Mouse (Mus musculus) thymus, adult 2 months (tissue): ENCODE measurements at regions not wholly inside any gene's neighbourhood (a gene's known extent, or its start where the extent isn't known, plus 50 kb on each side); places are given as distances from the start of the nearest gene placed in this dataset.

Experiments used
- CTCF ChIP-seq: fragments of 200-500 bp; IDR thresholded peaks from 2 replicates; pipeline ENCODE4 v1.5.1; 2012; ENCODE audit warnings: mild to moderate bottlenecking, control low read depth, low read length, moderate library complexity, borderline replicate concordance; ENCODE audit not compliant: control insufficient read depth, poor library complexity, insufficient read depth; ENCODE audit errors: extremely low read depth
- POLR2A ChIP-seq: fragments of 200-500 bp; IDR thresholded peaks from 2 replicates; pipeline ENCODE4 v1.6.1; 2012; ENCODE audit warnings: mild to moderate bottlenecking, low read length, control low read depth, moderate library complexity; ENCODE audit not compliant: control insufficient read depth, poor library complexity, insufficient read depth; ENCODE audit errors: extremely low read depth

GRCm38 (mm10) chr10:42087906-42088305 is 69.7 kb upstream of the Armc2 start:
- TF ChIP-seq POLR2A (no peak), CTCF (no peak)
